Mouse (Mus musculus) liver, embryonic 14 days (tissue): ENCODE results near the gene Ranbp17. TPM values are rescaled to one million over a fixed set of nuclear protein-coding genes. Genes with fewer than 3 reads are reported as not detected.

ENCODE experiments used
- polyA plus RNA-seq: library from polyadenylated mRNA; depleted of rRNA; stranded (reverse); fragments of >200 nt; gene quantifications from 2 replicates; pipeline ENCODE4 v1.2.3, GENCODE M21; 2012; rRNA removed

Gene Ranbp17
- 1.6 TPM in 2 replicates for polyA plus RNA-seq

GRCm38 (mm10) chr11:33513376-33513991 lies at the start of gene Ranbp17:
Ranbp17 (minus strand) TSS chr11:33513746.

GRCm38 (mm10) chr11:33276637-33277036 lies 236.9 kb downstream of the Ranbp17 start, which contains the start of gene Gm12117:
Gm12117 (minus strand) TSS chr11:33276737.

DNA sequence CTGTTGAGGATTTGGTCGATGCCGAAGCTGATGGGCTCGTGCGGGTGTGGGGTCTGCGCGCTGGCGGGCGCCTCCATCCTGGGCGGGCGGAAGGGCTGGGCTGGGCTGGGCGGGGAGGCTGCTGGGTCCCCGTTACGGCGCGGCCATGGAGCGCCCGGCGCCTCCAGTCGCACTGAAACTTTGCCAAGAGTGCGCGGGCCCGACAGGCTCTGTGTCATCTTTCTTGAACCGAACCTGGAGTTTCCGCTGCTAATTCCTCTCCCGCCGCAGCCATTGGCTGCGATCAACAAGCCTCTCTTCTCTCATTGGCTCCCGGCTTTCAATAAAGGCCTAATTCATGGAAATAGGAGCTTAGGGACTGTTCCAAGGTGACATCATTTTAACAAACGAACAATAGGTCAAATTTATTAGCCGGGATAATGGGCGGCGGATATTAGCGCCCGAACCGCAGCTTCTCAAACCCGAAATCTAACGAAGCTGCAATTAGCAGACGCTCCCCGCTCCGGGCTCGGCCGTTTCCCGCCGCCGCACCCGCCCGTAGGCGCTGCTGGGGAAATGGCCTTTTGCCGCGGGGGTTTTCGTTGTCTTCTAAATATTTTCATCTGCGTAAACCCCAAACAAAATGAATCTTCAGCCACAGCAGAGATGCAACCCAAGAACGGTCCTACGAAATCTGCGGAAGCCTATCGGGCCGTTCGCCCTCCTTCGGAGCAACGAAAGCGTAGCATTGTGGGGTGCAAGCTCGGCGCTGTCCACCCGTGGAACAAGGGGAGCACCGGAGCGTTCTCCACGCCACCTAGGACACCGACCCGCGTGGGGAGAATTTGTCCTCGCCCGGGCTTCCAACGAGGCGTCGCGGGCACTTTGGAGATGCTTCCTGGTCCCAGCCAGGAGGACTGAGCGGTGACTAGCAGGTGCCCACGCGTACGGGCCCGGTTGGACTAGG lies 309.9 kb downstream of the Ranbp17 start, which contains the start of gene Tlx3:
TSS of gene Tlx3 (minus strand) at position 207 of the 946 bp plus-strand sequence.

DNA sequence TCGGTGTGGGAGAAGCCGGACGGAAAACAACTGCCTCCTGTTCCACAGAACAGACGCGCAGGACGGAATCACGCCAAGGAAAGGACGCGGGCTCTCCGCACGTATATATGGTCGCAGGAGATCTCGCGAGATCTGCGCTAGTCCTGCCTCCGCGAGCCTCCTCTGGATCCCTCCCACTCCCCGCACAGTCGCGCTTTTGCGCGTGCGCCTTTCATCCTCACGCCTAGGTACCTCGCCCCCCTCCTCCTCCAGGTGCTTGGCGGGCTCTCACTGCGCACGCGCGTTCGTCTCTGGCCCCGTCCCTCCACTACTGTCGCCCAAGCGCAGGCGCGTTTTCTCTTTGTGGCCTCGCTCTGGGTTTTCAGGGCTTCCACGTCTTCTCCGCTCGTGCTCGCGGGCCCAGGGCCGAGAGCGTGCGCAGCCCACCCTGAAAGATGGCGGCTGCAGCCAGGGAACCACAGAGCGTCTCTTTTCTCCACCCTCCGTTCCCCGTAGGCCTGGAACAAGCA lies 350.5 kb downstream of the Ranbp17 start, which contains the start of gene Npm1:
TSS of gene Npm1 (minus strand) at position 209 of the 509 bp plus-strand sequence.

Other genes starting within 250 kb of the Ranbp17 start
- gene Gm12117, start 237.0 kb downstream of the Ranbp17 start, polyA plus RNA-seq: 0.03 TPM in 1 of 2 replicates, not detected in the other
- gene Gabrp, start 65.2 kb upstream of the Ranbp17 start, polyA plus RNA-seq: 1.1 TPM in 1 of 2 replicates, not detected in the other
- gene D130052B06Rik, start 85.6 kb upstream of the Ranbp17 start, polyA plus RNA-seq: not detected in 2 replicates